In the genomic region with DNA sequence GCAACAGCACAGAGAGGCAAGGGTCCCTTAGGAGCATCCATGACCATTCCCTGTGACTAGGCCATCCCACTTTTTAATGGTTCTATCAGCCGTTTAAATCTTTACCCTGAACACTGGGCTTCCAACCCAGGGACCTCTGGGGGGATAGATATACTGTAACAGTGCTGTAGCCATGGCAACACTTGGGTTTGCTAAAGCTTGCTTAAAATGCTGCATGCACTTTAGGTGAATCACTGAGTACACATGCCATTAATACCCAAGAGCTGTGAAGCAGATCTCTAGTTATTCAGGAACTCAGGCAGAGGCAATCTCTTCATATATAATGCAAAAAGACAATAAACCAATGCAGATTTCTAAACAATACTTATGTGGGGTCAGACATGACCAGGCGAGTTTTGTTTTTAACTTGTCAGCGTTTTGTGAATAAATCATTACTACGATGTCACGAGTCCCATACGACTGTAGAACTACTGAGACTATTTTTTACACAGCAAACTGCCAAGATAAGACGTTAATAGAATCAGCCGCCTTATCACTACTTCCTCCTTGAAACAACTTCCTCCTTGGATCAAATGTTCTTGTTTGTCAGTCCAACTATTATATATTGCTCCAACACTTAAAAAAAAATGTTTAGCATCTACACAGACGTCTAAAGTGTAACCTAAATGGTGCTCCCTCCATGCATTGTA, we compare ENCODE assay signal across 12 mouse cellular contexts.
DNase-seq lines count a peak whose midpoint lies in the region; ATAC-seq and TF ChIP-seq lines count a peak whose summit lies in the region.
"Had no signal": no experiment of that assay in that cellular context is flagged by ENCODE, and none has a peak within 500 bp of the region (broad histone marks: within the 10 kb centered on the region; RNA-seq: fewer than 3 reads in every experiment).

No protein-coding gene starts in this region.

- H3K9me3 ChIP-seq in hindbrain, postnatal 0 days (ENCODE audit: low read length), result no peaks in the 10 kb centered on the region
- no peaks in the 10 kb centered on the region for H3K9me3 ChIP-seq in hindbrain, embryonic 13.5 days
- H3K9me3 ChIP-seq in neural tube, embryonic 14.5 days (ENCODE audit: control insufficient read depth, low read length), result no peaks in the 10 kb centered on the region
- no peaks in the 10 kb centered on the region for H3K9me3 ChIP-seq in intestine, postnatal 0 days (ENCODE audit: control insufficient read depth)
- no peaks in the 10 kb centered on the region for H3K9me3 ChIP-seq in stomach, postnatal 0 days (ENCODE audit: control insufficient read depth, low read length)
- H3K9me3 ChIP-seq: limb, embryonic 15.5 days had no signal

- no peak for ATAC-seq in hindbrain, postnatal 0 days
- ATAC-seq in hindbrain, embryonic 13.5 days (ENCODE audit: low FRiP score), result no peak
- 0 out of 2 replicates have a peak, but pooled peaks have one; percentile 38 for ATAC-seq in neural tube, embryonic 14.5 days (ENCODE audit: low read depth)
- ATAC-seq in intestine, postnatal 0 days, result peak; percentile 63; the same call in 1 of the 2 replicates
- ATAC-seq in stomach, postnatal 0 days (ENCODE audit: low FRiP score, low TSS enrichment), result peak; percentile 72; the same call in 1 of the 2 replicates
- ATAC-seq: forebrain, embryonic 14.5 days had no signal

- no peaks in the 10 kb centered on the region for H3K27me3 ChIP-seq in hindbrain, postnatal 0 days (ENCODE audit: insufficient read depth, low read length)
- H3K27me3 ChIP-seq in hindbrain, embryonic 13.5 days, result no peaks in the 10 kb centered on the region
- no peaks in the 10 kb centered on the region for H3K27me3 ChIP-seq in neural tube, embryonic 14.5 days (ENCODE audit: control insufficient read depth, insufficient read depth, low read length)
- no peaks in the 10 kb centered on the region for H3K27me3 ChIP-seq in intestine, postnatal 0 days (replicated peaks; ENCODE audit: control insufficient read depth, insufficient read depth, low read length)
- no peaks in the 10 kb centered on the region for H3K27me3 ChIP-seq in stomach, postnatal 0 days (ENCODE audit: control insufficient read depth, insufficient read depth, low read length)
- H3K27me3 ChIP-seq: limb, embryonic 15.5 days had no signal

- no peak overlapping the region for H3K27ac ChIP-seq in hindbrain, postnatal 0 days
- H3K27ac ChIP-seq in hindbrain, embryonic 13.5 days, result no peak overlapping the region
- H3K27ac ChIP-seq in neural tube, embryonic 14.5 days (ENCODE audit: low read depth, low read length), result no peak overlapping the region
- H3K27ac ChIP-seq in intestine, postnatal 0 days (ENCODE audit: low read depth, low read length), result peak overlapping the region; percentile 41; the same call in 1 of the 2 replicates
- H3K27ac ChIP-seq in stomach, postnatal 0 days (replicated peaks), result no peak overlapping the region
- H3K27ac ChIP-seq: limb, embryonic 15.5 days had no signal

- no peak overlapping the region for H3K4me2 ChIP-seq in hindbrain, postnatal 0 days (ENCODE audit: low read depth, low read length)
- H3K4me2 ChIP-seq in hindbrain, embryonic 13.5 days, result no peak overlapping the region
- H3K4me2 ChIP-seq in neural tube, embryonic 14.5 days (ENCODE audit: low read depth, low read length), result no peak overlapping the region
- H3K4me2 ChIP-seq in intestine, postnatal 0 days (replicated peaks; ENCODE audit: low read depth), result no peak overlapping the region; the same call in 1 of the 2 replicates
- no peak overlapping the region for H3K4me2 ChIP-seq in stomach, postnatal 0 days (replicated peaks; ENCODE audit: low read depth)
- H3K4me2 ChIP-seq: limb, embryonic 15.5 days had no signal

- TF ChIP-seq EP300 in stomach, postnatal 0 days (optimal IDR thresholded peaks at IDR 0.05), result no peak

- DNase-seq in hindbrain, postnatal 0 days (ENCODE audit: low spot score), result peak; percentile 44
- DNase-seq in neural tube, embryonic 10.5 days (ENCODE audit: extremely low spot score, low spot score), result no peak
- DNase-seq in stomach, postnatal 0 days (ENCODE audit: low spot score), result peak; percentile 18
- no peak for DNase-seq in spleen, postnatal 10 days (ENCODE audit: low spot score in 2 of 2)
- no peak for DNase-seq in Muller cell, postnatal 12 days (ENCODE audit: inconsistent ontology term)
- DNase-seq: cerebellum, adult 8-10 months; gastrocnemius, postnatal 25 days had no signal

- no peak overlapping the region for H3K9ac ChIP-seq in hindbrain, postnatal 0 days (replicated peaks; ENCODE audit: low read length)
- H3K9ac ChIP-seq in hindbrain, embryonic 13.5 days, result no peak overlapping the region
- H3K9ac ChIP-seq in neural tube, embryonic 14.5 days (replicated peaks; ENCODE audit: low read depth, low read length), result no peak overlapping the region
- H3K9ac ChIP-seq in intestine, postnatal 0 days (ENCODE audit: low read depth, low read length), result no peak overlapping the region
- no peak overlapping the region for H3K9ac ChIP-seq in stomach, postnatal 0 days (ENCODE audit: low read length)
- H3K9ac ChIP-seq: limb, embryonic 15.5 days had no signal

- no peaks in the 10 kb centered on the region for H3K4me1 ChIP-seq in hindbrain, postnatal 0 days (ENCODE audit: insufficient read depth, low read length)
- peaks cover 4% of the 10 kb centered on the region; the same call in 1 of the 2 replicates for H3K4me1 ChIP-seq in hindbrain, embryonic 13.5 days (replicated peaks)
- H3K4me1 ChIP-seq in neural tube, embryonic 14.5 days (ENCODE audit: control insufficient read depth, insufficient read depth, low read length), result peaks cover 4% of the 10 kb centered on the region; the same call in 1 of the 2 replicates
- no peaks in the 10 kb centered on the region; the same call in 1 of the 2 replicates for H3K4me1 ChIP-seq in intestine, postnatal 0 days (replicated peaks; ENCODE audit: control insufficient read depth, insufficient read depth, low read length)
- no peaks in the 10 kb centered on the region for H3K4me1 ChIP-seq in stomach, postnatal 0 days (replicated peaks; ENCODE audit: control insufficient read depth, insufficient read depth)
- H3K4me1 ChIP-seq: limb, embryonic 15.5 days had no signal

- no peak overlapping the region for H3K4me3 ChIP-seq in hindbrain, postnatal 0 days (ENCODE audit: low read length)
- no peak overlapping the region for H3K4me3 ChIP-seq in hindbrain, embryonic 13.5 days
- no peak overlapping the region for H3K4me3 ChIP-seq in neural tube, embryonic 14.5 days (ENCODE audit: low read depth, low read length)
- H3K4me3 ChIP-seq in intestine, postnatal 0 days (ENCODE audit: low read depth, low read length), result no peak overlapping the region
- H3K4me3 ChIP-seq in stomach, postnatal 0 days (ENCODE audit: low read depth, low read length), result no peak overlapping the region
- H3K4me3 ChIP-seq: limb, embryonic 15.5 days had no signal

- no peak for TF ChIP-seq CTCF in hindbrain, postnatal 0 days (IDR thresholded peaks at IDR 0.05; ENCODE audit: low read depth)
- TF ChIP-seq CTCF in intestine, postnatal 0 days (IDR thresholded peaks at IDR 0.05; ENCODE audit: low read depth), result no peak
- TF ChIP-seq CTCF in stomach, postnatal 0 days (IDR thresholded peaks at IDR 0.05; ENCODE audit: low read depth), result no peak

- WGBS in hindbrain, postnatal 0 days, result 74% methylated on average over 9 of the region's 9 CpGs
- 80% methylated on average over 9 of the region's 9 CpGs for WGBS in hindbrain, embryonic 13.5 days
- WGBS in neural tube, embryonic 14.5 days, result 73% methylated on average over 9 of the region's 9 CpGs
- 19% methylated on average over 9 of the region's 9 CpGs for WGBS in intestine, postnatal 0 days
- 26% methylated on average over 9 of the region's 9 CpGs for WGBS in stomach, postnatal 0 days

- no peaks in the 10 kb centered on the region for H3K36me3 ChIP-seq in hindbrain, postnatal 0 days (ENCODE audit: insufficient read depth, low read length)
- H3K36me3 ChIP-seq in hindbrain, embryonic 13.5 days, result peaks cover 3% of the 10 kb centered on the region; the same call in 1 of the 2 replicates
- H3K36me3 ChIP-seq in neural tube, embryonic 14.5 days (ENCODE audit: control insufficient read depth, insufficient read depth, low read length), result no peaks in the 10 kb centered on the region
- H3K36me3 ChIP-seq in intestine, postnatal 0 days (ENCODE audit: control insufficient read depth, insufficient read depth), result no peaks in the 10 kb centered on the region
- H3K36me3 ChIP-seq in stomach, postnatal 0 days (ENCODE audit: control insufficient read depth, insufficient read depth, low read length), result no peaks in the 10 kb centered on the region

Comparison
In these comparisons a context has a peak if more than half of its experiments do, and no peak if none do; other contexts are left out.
1. ATAC-seq: peak in neural tube, embryonic 14.5 days (single experiment), intestine, postnatal 0 days (single experiment) and stomach, postnatal 0 days (single experiment); none in hindbrain, postnatal 0 days (single experiment) and hindbrain, embryonic 13.5 days (single experiment).
2. DNase-seq: peak in hindbrain, postnatal 0 days (single experiment) and stomach, postnatal 0 days (single experiment); none in neural tube, embryonic 10.5 days (single experiment), spleen, postnatal 10 days (0 of 2) and Muller cell, postnatal 12 days (single experiment).